Mouse (Mus musculus) T-helper 17 cell (primary cell): ENCODE results near the gene Scd3.

Experiments
- in situ Hi-C, 2 experiments: fragments of 300-600 bp; cut with MboI, MseI; formaldehyde crosslinking; loops; 1 replicate in 1 of 2; 2 replicates in 1 of 2; pipeline ENCODE4 v1.15.1; 2025; ENCODE audit warnings: high pct_unique_total_duplicates in 2 of 2

The Scd3 gene

DNA sequence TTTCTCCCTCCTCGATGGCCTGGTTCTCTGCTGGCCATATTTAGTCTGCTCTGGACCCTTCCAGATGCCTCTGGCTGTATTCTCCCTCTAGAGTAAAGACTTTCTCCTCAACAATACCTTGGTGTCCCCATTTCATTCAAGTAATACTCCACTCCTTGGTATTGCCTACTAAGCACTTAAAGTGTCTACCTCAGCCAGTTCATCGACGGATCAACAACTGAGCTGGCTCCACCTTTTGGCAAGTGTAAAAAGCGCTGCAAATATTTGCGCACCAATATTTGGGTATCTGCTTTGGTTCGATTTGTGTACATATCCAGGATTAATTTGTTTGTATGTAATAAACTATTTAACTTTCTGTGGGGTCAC is 63.4 kb downstream of the Scd3 start:
- in situ Hi-C loops: loop anchor here (10.0 to 25.0 kb wide), 2 partner anchors 1508 to 1771 kb away; partner anchors contain the start of genes Ldb1 (in 1 of the 2) and Pprc1 (in 1 of the 2)

DNA sequence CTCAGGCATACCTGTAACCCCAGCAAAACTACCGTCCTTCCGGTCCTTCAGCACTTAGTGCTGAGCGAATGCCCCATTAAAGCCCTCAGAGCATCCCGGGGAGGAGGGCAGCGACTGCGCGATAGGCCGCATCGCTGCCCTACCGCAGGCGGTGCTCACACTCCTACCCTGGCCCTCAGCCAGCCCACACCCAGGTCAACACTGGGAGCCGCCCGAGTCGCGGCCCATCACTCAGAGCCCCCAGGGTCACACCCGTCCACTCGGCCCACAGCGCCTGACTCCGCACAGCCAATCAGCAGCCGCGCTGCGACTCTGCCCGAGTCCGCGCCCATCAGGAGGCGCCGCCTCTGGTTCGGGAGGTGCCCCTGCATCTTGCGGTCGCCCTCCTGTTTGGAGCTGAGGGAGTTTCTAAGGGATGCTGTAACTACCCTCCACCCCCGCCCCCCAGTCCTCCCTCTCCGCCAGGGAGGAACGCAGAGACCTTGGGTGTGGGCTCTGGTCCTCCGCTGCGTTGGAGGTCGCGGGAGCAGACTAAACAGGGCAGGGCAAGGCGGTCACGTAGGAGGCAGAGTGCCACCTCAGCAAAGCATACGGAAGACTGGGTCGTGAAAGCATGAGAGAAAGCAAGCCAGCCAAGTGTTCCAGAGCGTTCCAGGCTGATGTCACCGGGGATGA is 63.9 kb downstream of the Scd3 start:
- in situ Hi-C loops: loop anchor here (10.0 to 25.0 kb wide), 2 partner anchors 1508 to 1770 kb away; partner anchors contain the start of genes Ldb1 (in 1 of the 2) and Pprc1 (in 1 of the 2)

DNA sequence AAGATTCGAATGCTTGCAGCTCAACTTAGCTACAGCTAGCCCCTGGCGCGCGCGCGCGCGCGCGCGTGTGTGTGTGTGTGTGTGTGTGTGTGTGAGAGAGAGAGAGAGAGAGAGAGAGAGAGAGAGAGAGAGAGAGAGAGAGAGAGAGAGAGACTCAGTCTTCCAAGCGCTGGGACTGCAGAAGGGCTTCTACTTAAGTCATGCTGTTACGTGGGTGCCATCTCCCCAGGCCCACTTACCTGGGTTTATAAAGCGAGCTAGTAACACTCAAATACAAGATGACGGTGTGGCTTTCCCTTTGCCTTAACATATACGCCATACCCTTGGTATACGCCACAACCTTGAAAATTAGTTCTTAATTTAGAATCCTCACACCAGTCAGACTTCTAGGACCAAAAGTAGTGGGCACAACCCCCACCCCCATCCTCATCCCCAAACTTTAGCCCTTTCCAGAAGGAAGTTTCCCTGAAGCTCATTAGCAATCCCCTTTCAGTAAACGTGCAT is 64.5 kb downstream of the Scd3 start:
- in situ Hi-C loops: loop anchor here (10.0 to 25.0 kb wide), 2 partner anchors 1507 to 1770 kb away; partner anchors contain the start of genes Ldb1 (in 1 of the 2) and Pprc1 (in 1 of the 2)

DNA sequence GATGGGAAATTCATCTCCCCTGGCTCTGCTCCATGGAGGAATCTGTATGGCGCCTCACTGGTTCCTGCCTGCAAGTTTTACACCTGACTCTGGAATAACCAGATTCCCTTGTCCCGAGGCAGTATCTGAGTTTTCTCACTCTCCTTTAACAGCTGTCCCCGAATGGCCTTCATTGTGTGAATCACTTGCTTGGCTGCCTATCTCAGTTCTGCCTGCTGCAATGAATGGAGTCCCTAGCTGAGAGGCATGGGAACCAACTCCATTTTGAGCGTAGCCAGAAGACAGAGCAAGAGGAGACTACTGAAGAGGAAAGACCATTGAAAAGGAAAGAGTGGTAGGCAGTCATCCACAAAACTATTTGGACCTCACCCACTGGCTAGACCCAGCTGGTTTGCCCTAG is 70.6 kb downstream of the Scd3 start:
- in situ Hi-C loops: loop anchor here in 1 of 2 experiments (25.0 kb wide), 1 partner anchor 1764 kb away; the partner anchor contains the start of genes Ldb1 and Pprc1

DNA sequence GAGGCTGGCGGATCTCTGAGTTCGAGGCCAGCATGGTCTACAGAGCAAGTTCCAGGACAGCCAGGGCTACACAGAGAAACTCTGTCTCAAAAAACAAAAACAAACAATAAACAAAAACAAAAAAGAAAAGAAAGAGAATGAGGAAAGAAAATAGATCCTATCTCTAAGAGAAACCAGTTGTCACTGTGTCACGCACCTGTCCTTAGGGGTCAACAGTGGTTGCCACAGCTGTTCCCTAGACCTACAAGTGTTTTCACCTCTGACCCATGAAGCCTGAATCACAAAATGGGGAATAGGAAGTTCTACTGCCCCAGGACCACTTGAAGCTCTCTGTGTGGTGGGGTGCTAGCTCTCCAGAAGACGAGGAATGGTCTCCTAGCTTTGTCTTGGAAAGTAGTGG is 71.4 kb downstream of the Scd3 start:
- in situ Hi-C loops: loop anchor here in 1 of 2 experiments (25.0 kb wide), 1 partner anchor 1763 kb away; the partner anchor contains the start of genes Ldb1 and Pprc1

DNA sequence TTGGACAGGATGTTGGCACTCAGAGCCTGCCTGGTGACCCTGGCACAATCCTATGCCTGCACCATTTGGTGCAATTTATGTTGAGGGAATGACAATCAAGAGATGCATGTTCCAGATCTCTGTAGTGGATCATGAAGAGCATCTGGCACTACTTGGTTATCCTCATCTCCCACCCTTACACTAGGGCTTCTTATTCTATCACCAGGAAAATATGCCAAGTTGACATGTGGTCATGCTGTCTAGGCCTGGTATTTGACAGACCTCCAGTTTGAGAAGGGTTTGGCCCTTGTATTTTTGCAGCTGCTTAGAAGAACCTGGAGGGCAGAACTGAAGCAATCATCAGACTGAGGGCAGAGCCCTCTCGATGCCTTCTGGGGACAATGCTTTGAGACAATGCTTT is 72.3 kb downstream of the Scd3 start:
- in situ Hi-C loops: loop anchor here in 1 of 2 experiments (25.0 kb wide), 1 partner anchor 1787 kb away; no protein-coding TSS in a partner anchor

DNA sequence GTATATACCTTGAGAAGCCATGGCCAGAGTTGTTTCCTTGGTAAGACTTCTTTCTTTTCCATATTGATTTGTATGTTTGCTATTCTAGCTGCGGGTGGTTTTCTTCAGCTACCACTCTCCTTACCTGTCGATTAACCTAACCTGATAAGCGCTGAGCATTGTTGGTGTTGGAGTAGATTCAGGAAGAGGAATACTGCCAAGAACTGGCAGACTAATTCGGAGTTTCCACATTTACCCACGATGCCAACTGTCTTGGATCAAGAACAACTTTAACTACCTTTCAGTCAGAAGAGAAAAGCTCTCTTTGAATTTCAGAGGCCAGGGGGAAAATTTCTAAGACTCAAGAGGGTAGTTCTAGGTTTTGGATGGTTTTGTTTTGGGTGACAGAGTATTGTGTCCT is 73.8 kb downstream of the Scd3 start:
- in situ Hi-C loops: loop anchor here in 1 of 2 experiments (25.0 kb wide), 1 partner anchor 1785 kb away; no protein-coding TSS in a partner anchor

DNA sequence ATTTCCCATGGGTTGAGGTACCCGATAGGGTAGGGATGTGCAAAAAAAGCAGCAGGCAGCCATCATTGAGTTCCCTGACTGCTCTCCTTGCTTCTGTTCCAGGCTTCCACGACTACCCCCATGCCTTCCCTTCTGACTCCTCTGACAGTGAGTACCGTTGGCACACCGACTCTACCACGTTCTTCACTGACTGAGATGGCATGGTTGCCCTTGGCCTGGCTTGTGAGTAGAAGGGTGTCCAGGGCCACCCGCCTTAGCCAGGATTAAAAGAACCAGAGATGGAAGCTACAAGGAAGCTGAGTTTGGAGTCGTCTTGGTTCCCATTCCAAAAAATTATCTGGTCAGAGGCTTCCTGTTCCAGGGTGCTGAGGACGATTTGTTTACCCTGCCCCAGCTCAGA is 74.9 kb downstream of the Scd3 start:
- in situ Hi-C loops: loop anchor here in 1 of 2 experiments (25.0 kb wide), 1 partner anchor 1784 kb away; no protein-coding TSS in a partner anchor

DNA sequence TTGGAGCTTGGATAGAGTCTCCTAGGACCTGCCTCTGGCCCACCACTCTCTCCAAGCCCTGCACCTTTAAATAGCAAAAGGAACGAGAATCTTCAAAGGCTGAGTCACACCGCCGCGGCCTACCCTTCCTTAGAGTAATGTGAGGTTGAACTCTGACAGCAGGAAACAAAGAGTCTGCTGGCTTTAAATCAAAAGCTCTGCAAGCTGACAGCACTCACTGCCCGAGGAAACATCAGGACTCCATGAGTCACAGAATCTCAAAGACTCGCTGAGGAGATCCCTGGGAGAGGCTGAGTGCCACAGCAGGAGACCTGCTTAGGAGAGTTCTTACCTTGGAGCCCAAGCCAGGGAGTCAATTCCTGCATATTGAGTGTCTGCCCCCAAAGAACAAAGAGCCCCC is 77.7 kb downstream of the Scd3 start:
- in situ Hi-C loops: loop anchor here in 1 of 2 experiments (25.0 kb wide), 1 partner anchor 1782 kb away; no protein-coding TSS in a partner anchor

DNA sequence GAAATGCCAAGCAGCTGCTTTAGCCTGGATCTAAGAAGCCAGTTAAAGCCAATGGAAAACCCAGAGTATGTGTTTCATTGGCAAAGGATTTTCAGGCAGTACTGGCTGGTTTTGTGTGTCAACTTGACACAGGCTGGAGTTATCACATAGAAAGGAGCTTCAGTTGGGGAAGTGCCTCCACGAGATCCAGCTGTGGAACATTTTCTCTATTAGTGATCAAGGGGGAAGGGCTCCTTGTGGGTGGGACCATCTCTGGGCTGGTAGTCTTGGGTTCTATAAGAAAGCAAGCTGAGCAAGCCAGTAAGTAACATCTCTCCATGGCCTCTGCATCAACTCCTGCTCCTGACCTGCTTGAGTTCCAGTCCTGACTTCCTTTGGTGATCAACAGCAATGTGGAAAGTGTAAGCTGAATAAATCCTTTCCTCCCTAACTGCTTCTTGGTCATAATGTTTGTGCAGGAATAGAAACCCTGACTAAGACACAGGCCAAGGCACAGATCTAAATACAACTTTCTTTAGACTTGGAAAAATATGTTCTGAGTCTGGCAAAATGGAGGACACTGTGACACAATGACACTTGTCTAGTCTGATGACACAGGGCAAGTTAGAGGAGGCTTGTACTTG is 78.9 kb downstream of the Scd3 start:
- in situ Hi-C loops: loop anchor here in 1 of 2 experiments (25.0 kb wide), 1 partner anchor 1780 kb away; no protein-coding TSS in a partner anchor

DNA sequence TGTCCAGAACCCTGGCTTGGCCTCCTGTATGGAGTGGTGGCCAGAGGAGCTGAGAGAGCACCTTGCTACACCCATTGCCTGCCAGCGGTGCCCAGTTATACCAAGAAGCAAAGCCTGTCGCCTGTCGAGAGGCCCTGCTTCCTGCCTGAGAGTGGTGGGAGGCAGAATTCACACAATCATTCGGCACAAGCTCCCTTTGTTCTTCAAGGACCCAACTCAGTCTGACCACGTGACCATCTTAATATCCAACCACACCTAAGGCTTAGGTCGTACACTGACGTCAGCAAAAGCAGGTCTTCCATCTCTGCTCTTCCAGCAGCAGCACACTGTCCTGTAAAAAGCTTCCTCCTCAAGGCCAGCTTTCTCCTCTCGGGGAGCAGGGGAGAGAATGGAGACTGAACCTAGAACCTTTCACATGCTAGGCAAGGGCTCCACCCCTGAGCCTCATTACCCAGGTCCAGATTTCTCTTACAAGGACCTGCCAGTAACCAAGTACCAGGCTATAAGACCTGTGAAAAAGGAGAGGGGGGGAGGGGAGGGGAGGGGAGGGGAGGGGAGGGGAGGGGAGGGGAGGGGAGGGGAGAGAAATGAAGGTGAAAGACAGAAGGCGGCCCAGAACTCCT is 79.6 kb downstream of the Scd3 start:
- in situ Hi-C loops: loop anchor here in 1 of 2 experiments (25.0 kb wide), 1 partner anchor 1780 kb away; no protein-coding TSS in a partner anchor

DNA sequence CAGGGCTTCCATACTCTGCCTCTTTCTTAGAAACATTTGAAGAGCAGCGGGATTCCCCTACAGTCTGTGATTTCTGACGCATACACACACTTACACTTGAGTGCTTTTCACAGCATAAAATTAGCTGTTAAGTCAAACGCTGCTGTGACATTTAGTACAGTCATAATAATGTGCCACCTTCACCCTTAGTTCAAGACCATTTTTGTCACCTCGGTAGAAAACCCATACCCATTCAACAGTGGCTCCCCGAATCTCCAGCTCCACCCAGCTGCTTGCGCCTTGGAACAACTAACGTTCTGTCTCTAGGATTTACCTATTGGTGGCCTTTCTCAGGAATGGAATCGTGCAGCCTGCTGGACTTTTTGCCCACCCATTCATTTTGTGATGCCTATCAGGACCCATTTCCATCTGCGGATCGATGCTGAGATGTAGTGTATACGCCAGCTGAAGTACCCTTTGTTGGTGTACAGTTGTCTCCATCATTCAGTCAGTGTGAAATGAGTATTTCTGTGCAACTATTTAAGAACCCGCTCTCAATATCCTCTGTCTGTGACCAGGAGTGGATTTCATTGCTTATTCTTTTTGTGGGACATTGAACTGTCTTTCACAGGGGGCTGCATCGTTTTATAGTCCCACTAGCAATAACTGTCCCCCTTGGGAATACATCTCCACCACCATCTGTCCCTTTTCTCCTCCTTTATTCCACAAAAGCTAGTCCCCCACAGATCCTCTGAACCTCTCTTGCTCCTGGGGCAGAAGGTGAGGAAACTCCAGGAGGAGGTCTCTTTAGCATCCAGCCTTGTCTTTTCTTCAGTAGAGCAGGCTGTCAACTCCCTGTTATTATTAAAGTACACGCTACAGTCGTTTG is 80.3 kb downstream of the Scd3 start:
- in situ Hi-C loops: loop anchor here in 1 of 2 experiments (25.0 kb wide), 1 partner anchor 1779 kb away; no protein-coding TSS in a partner anchor

DNA sequence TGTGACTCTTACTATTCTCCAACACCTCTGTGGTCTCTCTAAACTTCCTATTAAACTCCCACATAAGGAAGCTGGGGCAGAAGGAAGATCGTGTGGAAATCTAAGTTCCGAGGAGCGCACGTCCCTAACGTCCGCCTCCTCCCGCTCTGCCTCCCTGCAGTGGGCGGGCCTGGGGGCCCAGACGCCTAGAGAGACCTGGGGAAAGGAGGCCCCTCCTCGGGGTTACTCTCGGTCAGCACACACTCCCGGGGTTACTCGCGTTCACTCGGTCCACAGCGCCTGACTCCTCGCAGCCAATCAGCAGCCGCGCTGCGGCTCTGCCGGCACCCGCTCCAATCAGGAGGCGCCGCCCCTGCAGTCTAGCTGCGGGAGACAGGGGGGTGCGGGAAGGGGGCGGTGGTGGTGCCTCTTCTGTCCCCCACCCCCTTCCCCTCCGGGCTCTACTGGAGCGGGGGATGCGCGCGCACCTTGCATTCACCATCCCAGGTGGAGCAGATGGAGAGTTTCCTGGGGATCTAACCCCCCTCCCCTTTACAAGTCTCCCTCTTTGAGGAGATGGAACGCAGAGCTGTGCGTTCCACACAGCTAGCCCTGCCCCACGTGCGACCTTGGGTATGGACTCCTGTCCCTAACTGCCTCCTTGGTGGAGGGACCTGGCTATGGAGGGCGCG is 81.1 kb downstream of the Scd3 start:
- in situ Hi-C loops: loop anchor here in 1 of 2 experiments (25.0 kb wide), 1 partner anchor 1778 kb away; no protein-coding TSS in a partner anchor

DNA sequence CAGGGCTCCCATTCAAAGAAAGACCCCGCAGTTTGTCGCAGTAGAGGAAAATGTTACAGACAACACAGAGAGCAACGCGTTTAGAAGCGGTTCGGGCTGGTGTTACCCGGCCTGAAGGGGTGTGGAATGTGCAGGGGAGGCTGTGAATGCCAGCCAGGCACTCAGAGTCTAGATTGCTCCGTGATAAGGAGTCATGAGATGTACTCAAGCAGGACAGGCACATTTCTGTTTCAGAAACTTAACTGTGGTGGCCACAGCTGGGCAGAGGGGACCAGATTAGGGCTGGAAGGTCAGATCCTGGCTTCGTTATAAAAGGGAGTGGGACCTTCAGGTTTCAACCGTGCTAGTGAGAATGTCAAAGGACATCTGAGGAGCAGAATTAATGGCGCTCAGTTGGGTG is 81.7 kb downstream of the Scd3 start:
- in situ Hi-C loops: loop anchor here in 1 of 2 experiments (5.0 to 25.0 kb wide), 2 partner anchors 783 to 1778 kb away; no protein-coding TSS in a partner anchor

DNA sequence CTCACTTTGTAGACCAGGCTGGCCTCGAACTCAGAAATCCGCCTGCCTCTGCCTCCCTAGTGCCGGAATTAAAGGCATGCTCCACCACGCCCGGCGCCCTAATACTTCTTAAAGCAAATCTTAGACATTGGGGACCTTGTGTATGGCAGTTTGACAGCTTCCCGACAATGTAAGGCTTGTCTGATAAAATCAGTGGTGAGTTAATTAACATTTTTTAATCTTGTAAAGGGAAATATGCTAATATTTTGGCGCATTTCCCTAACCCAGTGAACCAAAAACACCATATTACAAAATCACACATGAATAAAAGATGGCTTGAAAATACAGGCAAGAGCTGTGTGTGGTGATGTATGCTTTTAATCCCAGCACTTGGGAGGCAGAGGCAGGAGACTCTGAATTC is 82.5 kb downstream of the Scd3 start:
- in situ Hi-C loops: loop anchor here in 1 of 2 experiments (5.0 to 25.0 kb wide), 2 partner anchors 782 to 1777 kb away; no protein-coding TSS in a partner anchor

DNA sequence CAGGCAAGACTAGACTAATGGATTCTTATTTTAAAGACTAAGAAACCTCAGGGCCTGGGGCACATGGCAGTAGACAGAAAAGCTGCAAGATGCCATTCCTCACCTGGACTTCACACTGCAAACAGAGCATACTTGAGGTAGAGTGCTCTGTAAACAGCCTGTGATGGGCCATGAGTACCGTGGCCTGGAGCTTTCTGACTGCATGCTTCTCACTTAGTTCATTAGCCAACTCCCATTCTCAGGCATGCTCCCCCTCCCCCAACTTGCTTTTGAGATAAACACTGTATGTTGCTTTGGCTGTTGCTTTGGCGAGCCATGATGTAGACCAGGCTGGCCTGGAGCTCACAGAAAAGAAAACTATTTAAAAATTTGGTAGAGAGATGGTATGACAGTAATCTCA is 83.0 kb downstream of the Scd3 start:
- in situ Hi-C loops: loop anchor here in 1 of 2 experiments (5.0 to 25.0 kb wide), 2 partner anchors 781 to 1776 kb away; no protein-coding TSS in a partner anchor

DNA sequence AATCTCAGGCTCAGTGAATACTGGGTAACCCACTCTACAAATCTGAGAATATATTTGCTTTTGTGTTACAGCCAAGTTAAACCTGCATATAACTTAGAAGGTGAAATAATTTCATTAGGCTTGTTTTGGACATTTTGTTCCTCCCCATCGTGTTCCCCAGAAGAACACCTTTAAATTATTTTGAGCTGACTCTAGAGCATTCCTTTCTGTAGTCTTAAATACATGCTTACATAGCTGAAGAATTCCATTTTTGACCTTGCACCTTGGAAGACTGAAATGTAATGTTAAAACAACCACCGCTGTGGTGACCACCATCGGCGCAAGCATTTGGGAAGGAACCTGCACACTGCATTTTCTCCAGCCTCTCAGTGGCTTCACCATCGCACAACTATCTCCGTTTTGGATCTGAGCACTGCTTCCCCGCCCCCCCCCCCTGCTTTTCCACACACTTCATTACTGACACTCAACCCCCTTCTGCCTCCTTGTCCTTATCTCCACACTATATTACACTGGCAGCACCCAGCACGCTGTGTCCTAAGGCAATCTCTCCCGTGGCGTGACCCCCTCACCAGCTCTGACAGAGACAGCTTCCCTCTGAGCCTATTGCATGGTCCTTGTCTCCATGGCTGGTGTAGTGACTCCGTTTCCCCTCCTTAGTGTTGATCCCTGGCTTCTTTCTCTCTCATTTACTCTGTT is 84.5 kb downstream of the Scd3 start:
- in situ Hi-C loops: loop anchor here in 1 of 2 experiments (5.0 to 25.0 kb wide), 2 partner anchors 780 to 1775 kb away; no protein-coding TSS in a partner anchor

DNA sequence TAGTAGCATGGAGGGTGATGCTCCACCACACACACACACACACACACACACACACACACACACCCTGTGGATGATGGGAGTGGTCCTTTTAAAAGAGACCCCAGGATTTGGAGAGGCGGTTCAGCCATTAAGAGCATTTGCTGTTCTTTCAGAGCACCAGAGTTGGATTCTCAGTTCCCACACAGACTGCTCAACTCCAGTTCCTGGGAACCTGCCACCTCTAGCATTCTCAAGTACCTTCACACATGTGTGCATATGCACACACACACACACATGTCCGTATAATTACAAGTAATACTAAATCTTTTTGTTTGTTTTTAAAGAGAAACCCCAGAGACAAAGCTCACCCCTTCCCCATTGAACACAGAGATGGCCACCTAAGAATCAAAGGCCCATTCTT is 89.0 kb downstream of the Scd3 start:
- in situ Hi-C loops: loop anchor here in 1 of 2 experiments (25.0 kb wide), 1 partner anchor 1770 kb away; no protein-coding TSS in a partner anchor

DNA sequence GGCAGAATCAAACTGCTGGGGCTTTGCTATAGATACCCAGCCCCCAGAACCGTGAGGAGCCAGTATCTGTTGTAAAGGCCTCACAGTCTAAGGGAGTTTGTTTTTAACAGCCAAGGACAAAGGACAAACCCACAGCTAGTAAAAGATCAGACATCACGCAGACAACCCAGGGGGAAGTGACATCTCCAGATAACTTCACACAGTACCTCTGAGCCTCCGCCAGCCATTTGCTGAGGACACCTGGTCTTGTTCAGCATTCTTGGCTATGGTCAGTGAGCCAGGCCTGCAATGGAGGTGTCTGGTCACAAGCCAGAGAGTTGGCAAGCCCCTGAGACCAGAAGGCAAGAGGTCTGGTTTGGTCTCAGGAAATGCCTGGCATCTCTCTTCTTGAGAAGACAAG is 89.4 kb downstream of the Scd3 start:
- in situ Hi-C loops: loop anchor here in 1 of 2 experiments (25.0 kb wide), 1 partner anchor 1770 kb away; no protein-coding TSS in a partner anchor
